Mouse (Mus musculus) cerebellum, adult (tissue): ENCODE data around the gene Faxc.

ENCODE experiments used
- ATAC-seq: cut with Nextera tagmentation; 2 replicates; pipeline ENCODE4 v1.9.2; 2017; ENCODE audit warnings: mild to moderate bottlenecking, moderate library complexity, mixed read lengths; ENCODE audit not compliant: insufficient number of reproducible peaks, low FRiP score, low TSS enrichment

The Faxc gene

GRCm38 (mm10) chr4:21930971-21931771 lies at the start of gene Faxc:
TSS of gene Faxc (plus strand) at chr4:21931329.
- ATAC-seq, result peak; percentile 78

GRCm38 (mm10) chr4:21882806-21883205 lies 48.3 kb upstream of the Faxc start:
- no peak for ATAC-seq

GRCm38 (mm10) chr4:21885831-21886230 lies 45.3 kb upstream of the Faxc start:
- ATAC-seq, result no peak

GRCm38 (mm10) chr4:21931772-21932630 lies 872 bp downstream of the Faxc start:
- peak; percentile 52 for ATAC-seq

- no peak for ATAC-seq
Measured at GRCm38 (mm10) chr4:21935378-21935777, 4.2 kb downstream of the Faxc start.

- no peak for ATAC-seq
Measured at GRCm38 (mm10) chr4:21936424-21936823, 5.3 kb downstream of the Faxc start.

- ATAC-seq, result no peak
Measured at GRCm38 (mm10) chr4:21937890-21938289, 6.8 kb downstream of the Faxc start.

GRCm38 (mm10) chr4:21944672-21945071 lies 13.5 kb downstream of the Faxc start:
- no peak for ATAC-seq

- ATAC-seq, result 0 out of 2 replicates have a peak, but pooled peaks have one; percentile 23
Measured at GRCm38 (mm10) chr4:21951444-21951843, 20.3 kb downstream of the Faxc start.

- ATAC-seq, result no peak
Measured at GRCm38 (mm10) chr4:21952255-21952654, 21.1 kb downstream of the Faxc start.

- no peak for ATAC-seq
Measured at GRCm38 (mm10) chr4:21957570-21958321, 26.6 kb downstream of the Faxc start.

GRCm38 (mm10) chr4:21971949-21972348 lies 40.8 kb downstream of the Faxc start:
- no peak for ATAC-seq

GRCm38 (mm10) chr4:21974126-21974525 lies 43.0 kb downstream of the Faxc start:
- peak; percentile 34 for ATAC-seq

- no peak for ATAC-seq
Measured at GRCm38 (mm10) chr4:21980471-21980870, 49.3 kb downstream of the Faxc start.

GRCm38 (mm10) chr4:21982449-21982848 lies 51.3 kb downstream of the Faxc start:
- no peak for ATAC-seq

- ATAC-seq, result no peak
Measured at GRCm38 (mm10) chr4:21986857-21987256, 55.7 kb downstream of the Faxc start.

GRCm38 (mm10) chr4:21987460-21987859 lies 56.3 kb downstream of the Faxc start:
- no peak for ATAC-seq

- no peak for ATAC-seq
Measured at GRCm38 (mm10) chr4:21989571-21990091, 58.5 kb downstream of the Faxc start.

- no peak for ATAC-seq
Measured at GRCm38 (mm10) chr4:21990580-21991235, 59.6 kb downstream of the Faxc start.
